Mouse (Mus musculus): ENCODE measurements around the gene Ranbp9. TPM values are rescaled to one million over a fixed set of nuclear protein-coding genes. Genes with fewer than 3 reads are reported as not detected.

Gene Ranbp9
- 38.5 and 48.5 TPM in 2 replicates for polyA plus RNA-seq (2012; ENCODE audit: insufficient read depth, insufficient read length, missing spikeins)

DNA sequence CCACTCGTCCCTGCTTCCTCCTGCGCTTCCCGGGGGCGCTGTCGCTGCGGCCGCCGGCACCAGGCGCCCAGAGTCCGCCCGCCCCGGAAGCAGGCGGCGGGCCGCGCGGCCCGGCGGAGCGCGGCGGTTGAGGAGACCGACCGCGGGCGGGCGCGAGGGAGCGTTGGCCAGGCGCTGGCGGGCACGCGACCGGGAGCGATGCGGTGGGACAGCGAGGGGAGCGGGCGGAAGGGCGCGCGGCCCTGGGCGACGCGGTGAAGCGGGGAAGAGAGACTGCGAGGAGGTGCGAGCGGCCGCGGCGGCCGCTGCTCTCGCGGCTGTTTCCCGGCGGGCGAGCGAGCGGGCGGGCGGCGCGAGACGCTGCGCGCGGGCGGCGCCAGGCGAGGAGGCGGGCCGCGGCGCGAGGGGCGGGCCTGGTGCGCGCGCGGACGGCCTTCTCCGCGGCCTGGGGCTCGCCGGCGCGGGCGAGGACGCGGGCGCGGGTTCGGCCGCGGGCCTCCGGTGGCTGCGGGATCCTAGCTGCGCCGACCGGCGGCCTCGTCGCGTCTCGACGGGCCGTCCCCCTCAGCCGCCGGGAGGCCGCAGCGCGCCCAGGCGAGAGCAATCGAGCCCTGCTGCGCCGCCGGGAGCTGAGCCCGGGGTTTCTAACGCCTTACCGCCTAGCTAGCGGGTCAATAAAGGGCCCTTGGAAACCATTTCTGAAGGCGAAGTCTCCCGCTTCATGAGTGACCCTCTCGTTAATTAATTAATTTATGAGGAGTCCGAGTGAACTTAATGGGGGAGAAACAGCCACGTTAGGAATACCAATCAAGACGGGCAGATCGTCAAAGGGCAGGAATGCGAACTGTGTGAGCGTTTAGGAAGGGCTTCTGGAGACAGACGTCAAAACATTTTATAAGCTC, at the start of gene Ranbp9:
TSS of gene Ranbp9 (minus strand) at position 326 of the 902 bp plus-strand sequence.
- peak within 1 kb of the TSS; percentile 100 for H3K4me3 ChIP-seq (ENCODE audit: insufficient read depth, low read depth, low read length)
- H3K4me1 ChIP-seq (ENCODE audit: control insufficient read depth, insufficient read depth, insufficient read length, low read length): peaks cover 12% of the 10 kb centered on the region
- peak within 1 kb of the TSS; percentile 99 for H3K27ac ChIP-seq (replicated peaks; ENCODE audit: low read depth, low read length)

DNA sequence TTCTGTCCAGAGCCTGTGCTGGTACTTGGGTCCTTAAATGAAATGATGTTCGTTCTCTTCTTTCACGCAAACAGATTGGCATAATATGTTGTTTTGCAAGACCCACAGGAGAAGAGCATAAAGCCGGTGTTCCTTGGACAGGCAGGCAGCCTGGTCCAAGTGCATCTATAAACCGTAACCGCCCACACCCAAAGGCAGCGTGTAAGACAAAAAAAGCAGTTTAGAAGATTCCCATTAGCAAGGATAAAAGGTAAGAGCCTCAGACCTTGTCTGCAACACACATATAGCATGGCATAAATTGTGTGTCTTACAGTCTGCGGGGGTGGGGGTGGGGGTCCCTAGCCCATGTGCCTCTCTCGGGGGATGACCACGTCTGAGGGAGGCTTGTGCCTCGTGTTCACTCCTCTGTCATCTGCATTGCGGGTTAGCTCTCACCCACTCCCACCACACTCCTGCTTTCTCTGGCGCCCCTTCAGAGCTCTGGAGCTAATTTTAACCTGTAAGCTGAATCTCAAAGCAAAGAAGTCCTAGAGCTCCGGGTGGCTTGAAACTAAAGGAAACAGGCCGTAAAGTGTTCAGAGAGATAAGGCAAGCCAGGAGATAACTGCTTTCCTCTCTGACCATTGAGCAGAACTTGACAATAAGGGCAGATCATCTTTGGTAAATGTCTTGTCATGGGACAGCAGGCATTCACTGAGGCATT, 49.2 kb upstream of the Ranbp9 start:
- Histone ChIP-seq H3K4me3 (ENCODE audit: insufficient read depth, low read depth, low read length) (no peak overlapping the region), H3K4me1 (ENCODE audit: control insufficient read depth, insufficient read depth, insufficient read length, low read length) (peaks cover 6% of the 10 kb centered on the region), H3K27ac (replicated peaks; ENCODE audit: low read depth, low read length) (no peak overlapping the region)

DNA sequence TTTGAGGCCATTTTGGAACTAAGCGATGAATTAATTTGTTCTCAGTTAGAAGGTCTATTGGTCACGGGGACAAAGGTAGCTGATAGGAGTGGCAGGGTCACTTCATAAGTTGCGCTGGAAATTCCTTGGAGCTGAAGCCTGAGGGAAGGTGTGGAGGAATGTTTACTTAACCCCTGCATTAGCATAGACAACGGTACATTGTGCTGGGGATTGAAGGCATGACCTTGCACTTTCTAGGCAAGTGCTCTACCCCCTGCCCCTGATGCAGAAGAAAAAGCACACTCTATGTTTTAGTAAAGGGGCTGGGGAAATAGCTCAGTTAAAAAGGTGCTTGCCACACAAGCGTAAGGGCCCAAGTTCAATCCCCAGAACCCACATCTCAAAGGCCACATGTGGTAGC, 45.2 kb upstream of the Ranbp9 start:
- Histone ChIP-seq H3K27ac (replicated peaks; ENCODE audit: low read depth, low read length) (no peak overlapping the region), H3K4me3 (ENCODE audit: insufficient read depth, low read depth, low read length) (no peak overlapping the region), H3K4me1 (ENCODE audit: control insufficient read depth, insufficient read depth, insufficient read length, low read length) (peaks cover 19% of the 10 kb centered on the region)

DNA sequence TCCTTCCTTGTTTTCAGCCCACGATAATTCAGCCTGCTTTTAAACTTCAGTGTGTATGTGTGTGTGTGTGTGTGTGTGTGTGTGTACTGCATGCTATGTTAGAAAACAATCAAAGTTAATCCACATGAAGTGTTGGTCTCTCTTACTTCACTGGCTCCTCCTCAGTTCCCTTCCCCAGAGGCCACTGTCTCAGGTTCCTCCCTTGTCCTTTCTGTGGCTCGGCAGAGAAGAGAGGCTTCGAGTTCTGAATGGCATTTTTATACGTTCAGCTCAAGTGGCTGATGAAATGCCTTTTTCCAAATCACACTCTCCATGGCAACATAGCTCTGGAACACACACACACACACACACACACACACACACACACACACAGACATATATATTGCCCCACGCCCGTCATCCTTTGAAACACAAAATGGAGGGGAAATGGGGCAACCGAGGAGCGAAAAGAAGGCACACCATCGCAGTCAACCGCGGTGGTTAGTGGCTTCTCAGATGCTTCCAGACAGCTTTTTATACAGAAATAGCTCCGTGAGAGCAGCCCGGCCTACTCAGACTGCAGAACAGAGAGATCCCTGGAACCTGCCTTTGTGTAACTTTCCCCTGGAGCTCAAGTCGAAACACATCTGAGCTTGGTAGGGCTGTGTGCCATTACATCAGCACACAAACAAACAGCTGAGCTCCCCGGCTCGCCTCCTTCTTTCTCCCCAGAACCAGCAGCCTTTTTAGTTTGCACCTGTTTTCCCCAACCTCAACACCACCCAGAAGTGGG, 44.5 kb upstream of the Ranbp9 start:
- H3K27ac ChIP-seq (replicated peaks; ENCODE audit: low read depth, low read length): peak overlapping the region; percentile 58; the same call in 1 of the 2 replicates
- H3K4me3 ChIP-seq (ENCODE audit: insufficient read depth, low read depth, low read length): no peak overlapping the region
- H3K4me1 ChIP-seq (ENCODE audit: control insufficient read depth, insufficient read depth, insufficient read length, low read length): peaks cover 19% of the 10 kb centered on the region

DNA sequence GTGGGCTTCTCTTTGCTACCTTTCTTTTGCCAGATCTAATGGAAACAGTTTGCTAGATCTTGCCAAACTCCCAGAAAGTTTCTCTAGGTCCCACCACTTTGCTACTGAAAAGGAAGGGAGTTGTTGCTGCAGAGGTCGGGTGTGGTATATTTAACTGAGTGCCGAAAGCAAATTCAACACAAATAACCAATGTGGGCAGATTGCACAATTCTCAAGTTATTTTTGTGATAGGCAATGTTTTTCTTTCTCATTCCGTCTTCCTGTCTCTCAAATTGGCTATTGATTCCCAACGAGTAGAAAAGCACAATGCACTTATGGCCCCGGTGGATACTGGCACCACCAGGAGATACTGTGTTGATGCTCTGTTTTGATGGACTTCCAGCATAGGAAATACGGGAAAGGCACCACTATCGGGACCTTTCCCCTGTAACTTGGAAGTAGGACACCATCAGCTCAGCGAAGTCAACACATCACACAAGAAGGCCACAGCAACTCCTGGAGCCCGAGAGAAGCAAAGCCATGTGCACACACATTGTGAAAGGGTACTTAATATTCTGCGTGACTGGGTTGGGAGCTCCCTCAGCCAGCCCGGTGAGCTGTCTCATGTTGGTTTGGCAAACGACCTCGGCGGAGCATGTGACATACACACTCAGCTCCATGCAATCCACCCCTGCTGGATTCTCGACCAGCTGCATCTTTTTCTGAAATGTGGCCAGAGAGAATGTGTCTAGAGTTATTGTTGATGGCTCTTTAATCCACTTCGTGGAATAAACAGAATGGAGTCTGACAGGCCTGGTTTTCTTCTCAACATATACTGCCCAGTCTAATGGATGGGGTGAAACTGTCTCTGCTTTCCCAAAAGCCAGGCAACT, 43.6 kb upstream of the Ranbp9 start:
- Histone ChIP-seq H3K4me3 (ENCODE audit: insufficient read depth, low read depth, low read length) (no peak overlapping the region; the same call in 1 of the 2 replicates), H3K27ac (replicated peaks; ENCODE audit: low read depth, low read length) (peak overlapping the region; percentile 58), H3K4me1 (ENCODE audit: control insufficient read depth, insufficient read depth, insufficient read length, low read length) (peaks cover 19% of the 10 kb centered on the region)

DNA sequence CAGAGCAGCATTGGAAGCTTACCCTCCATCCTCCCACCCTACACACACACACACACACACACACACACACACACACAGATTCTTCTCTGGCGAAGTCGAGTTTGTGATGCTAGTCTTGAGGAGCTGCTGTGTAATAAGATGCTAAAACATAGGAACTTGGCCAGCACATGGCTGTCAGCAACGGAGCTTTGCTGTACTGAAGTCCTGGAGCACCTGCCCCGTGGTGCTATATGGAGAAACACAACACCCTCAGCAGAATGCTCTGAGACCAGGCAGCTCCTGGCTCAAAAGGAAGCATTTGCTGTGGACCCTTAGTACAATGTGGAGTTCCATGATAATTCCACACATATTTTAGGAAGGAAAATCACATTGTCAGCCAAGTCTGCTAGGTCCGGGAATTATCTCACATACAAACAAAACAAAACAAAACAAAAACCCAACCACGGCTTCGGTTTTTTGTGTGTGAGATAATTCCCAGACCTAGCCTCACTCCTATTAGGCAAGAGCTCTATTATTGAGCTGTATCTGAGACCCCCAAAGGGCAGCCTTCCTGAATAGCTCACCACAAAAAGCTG, 42.9 kb upstream of the Ranbp9 start:
- no peak overlapping the region; the same call in 1 of the 2 replicates for H3K4me3 ChIP-seq (ENCODE audit: insufficient read depth, low read depth, low read length)
- H3K27ac ChIP-seq (replicated peaks; ENCODE audit: low read depth, low read length): peak overlapping the region; percentile 58
- peaks cover 19% of the 10 kb centered on the region for H3K4me1 ChIP-seq (ENCODE audit: control insufficient read depth, insufficient read depth, insufficient read length, low read length)

DNA sequence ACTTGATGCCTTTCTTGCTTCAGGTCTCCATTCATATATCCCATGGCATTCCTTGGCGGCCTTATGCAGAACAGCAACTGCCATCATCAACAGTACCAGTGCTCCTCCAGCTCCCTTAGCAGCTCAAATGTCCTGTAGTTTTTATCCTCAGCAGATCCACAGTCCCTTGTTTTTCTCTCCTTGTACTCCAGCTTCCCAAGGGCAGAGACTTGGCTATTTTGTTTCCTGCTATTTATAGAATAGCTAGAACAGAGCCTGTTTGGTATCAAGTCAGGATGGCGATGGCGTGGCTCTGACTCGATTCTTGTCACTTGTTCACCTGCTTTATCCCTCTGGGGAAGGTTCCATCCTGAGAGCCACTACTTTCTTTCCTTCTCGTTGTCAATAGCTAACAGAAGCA, 40.9 kb upstream of the Ranbp9 start:
- H3K27ac ChIP-seq (replicated peaks; ENCODE audit: low read depth, low read length): no peak overlapping the region
- no peak overlapping the region for H3K4me3 ChIP-seq (ENCODE audit: insufficient read depth, low read depth, low read length)

DNA sequence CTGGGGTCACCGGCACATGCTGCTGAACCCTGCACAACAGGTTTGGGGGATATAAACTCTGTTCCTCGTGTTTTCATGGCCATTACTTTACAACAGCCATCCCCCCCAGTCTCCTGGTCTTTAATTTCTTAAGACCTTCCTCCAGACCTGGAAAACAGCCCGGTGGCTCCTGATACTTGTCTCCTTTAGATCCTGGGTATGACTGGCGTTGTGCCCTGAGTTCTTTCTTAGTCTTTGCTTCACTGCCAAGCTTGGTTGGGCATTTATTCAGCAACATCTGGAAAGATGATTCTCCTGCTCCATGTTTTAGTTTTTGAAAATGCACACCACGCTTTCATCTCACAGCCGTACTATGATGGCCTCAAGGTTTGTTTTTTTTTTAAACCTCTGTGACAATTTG, 38.2 kb upstream of the Ranbp9 start:
- H3K4me3 ChIP-seq (ENCODE audit: insufficient read depth, low read depth, low read length): no peak overlapping the region

More for the DNA sequence above, 40.9 kb upstream of the Ranbp9 start:
- peaks cover 19% of the 10 kb centered on the region for H3K4me1 ChIP-seq (ENCODE audit: control insufficient read depth, insufficient read depth, insufficient read length, low read length)

DNA sequence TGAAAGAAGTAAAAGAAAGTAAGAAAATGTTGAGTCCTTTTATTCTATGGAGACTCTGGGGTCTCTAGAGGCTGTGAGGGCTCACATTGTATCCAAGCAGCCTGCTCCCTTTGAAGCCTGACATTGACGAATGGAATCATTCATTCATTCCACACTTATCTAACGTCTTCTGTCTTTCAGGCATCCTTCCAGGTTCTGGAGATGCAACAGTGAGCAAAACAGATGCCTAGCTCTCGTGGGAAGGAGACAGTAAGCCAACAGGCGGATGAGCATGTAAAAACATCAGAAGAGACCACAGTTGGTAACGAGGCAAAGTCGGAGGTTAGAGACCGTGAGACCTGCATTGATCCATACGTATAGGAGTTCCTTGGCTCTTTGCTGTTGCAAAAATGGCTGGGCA, 36.3 kb upstream of the Ranbp9 start:
- Histone ChIP-seq H3K4me1 (ENCODE audit: control insufficient read depth, insufficient read depth, insufficient read length, low read length) (peaks cover 4% of the 10 kb centered on the region; the same call in 1 of the 2 replicates), H3K27ac (replicated peaks; ENCODE audit: low read depth, low read length) (no peak overlapping the region), H3K4me3 (ENCODE audit: insufficient read depth, low read depth, low read length) (no peak overlapping the region)

More for the DNA sequence above, 38.2 kb upstream of the Ranbp9 start:
- Histone ChIP-seq H3K27ac (replicated peaks; ENCODE audit: low read depth, low read length) (no peak overlapping the region), H3K4me1 (ENCODE audit: control insufficient read depth, insufficient read depth, insufficient read length, low read length) (peaks cover 11% of the 10 kb centered on the region)

DNA sequence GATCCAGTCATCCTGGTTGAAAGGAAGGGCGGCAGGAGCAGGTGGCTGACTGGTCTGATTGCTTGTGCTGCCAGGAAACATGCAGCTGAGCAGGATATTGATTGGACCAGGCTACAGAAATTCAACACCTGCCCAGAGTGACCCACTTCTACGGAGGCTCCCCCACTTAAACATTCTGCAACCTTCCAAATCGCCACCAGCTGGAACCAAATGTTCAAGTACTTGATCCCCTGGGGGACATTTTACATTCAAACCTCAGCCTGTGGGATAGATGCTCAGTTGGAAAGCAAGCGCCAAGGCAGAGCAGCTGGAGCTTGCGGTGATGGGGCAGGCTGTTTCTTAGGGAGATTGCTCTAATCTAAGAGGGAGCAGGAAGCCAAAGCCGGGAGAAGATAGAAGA, 35.8 kb upstream of the Ranbp9 start:
- peaks cover 2% of the 10 kb centered on the region; the same call in 1 of the 2 replicates for H3K4me1 ChIP-seq (ENCODE audit: control insufficient read depth, insufficient read depth, insufficient read length, low read length)
- no peak overlapping the region for H3K27ac ChIP-seq (replicated peaks; ENCODE audit: low read depth, low read length)
- no peak overlapping the region for H3K4me3 ChIP-seq (ENCODE audit: insufficient read depth, low read depth, low read length)

DNA sequence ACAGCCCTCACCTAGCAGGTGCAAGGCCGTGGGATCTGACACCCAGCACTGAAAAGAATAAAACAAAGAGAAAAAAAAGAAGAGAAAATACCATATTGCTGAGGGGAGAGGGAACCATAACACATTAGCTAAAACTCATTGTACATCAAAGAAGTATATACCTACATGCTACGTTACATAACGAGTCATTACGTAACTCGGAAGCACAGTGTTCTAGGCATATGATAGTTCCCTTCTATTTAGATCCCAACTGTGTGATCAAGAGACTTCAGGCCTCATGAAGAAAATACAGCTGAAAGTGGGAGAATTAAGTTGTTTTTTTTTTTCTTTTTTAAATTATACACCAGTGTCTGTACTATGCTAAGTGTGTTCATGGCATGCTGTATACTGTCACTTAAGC, 35.0 kb upstream of the Ranbp9 start:
- H3K4me3 ChIP-seq (ENCODE audit: insufficient read depth, low read depth, low read length): no peak overlapping the region

DNA sequence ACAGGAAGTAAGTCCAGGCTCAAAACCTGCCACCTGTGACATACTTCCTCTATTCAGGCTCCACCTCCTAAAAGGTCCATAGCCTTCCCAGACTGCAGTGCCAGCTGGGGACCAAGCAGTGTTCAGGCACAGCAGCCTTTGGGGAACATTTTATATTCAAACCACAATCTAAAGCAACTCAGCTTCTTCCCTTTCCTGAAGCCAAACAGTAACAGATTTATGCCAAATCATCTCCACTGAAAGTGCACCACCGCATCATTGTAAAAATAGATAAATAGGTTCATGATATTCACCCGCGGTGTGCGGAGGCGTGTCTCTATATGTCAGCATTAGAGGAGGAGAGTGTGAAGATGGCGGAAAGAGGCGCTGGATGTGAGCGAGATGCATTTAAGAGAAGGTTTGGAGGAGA, 33.9 kb upstream of the Ranbp9 start:
- H3K4me1 ChIP-seq (ENCODE audit: control insufficient read depth, insufficient read depth, insufficient read length, low read length): no peaks in the 10 kb centered on the region; the same call in 1 of the 2 replicates
- H3K27ac ChIP-seq (replicated peaks; ENCODE audit: low read depth, low read length): no peak overlapping the region
- no peak overlapping the region for H3K4me3 ChIP-seq (ENCODE audit: insufficient read depth, low read depth, low read length)

More for the DNA sequence above, 35.0 kb upstream of the Ranbp9 start:
- Histone ChIP-seq H3K27ac (replicated peaks; ENCODE audit: low read depth, low read length) (no peak overlapping the region), H3K4me1 (ENCODE audit: control insufficient read depth, insufficient read depth, insufficient read length, low read length) (no peaks in the 10 kb centered on the region)

DNA sequence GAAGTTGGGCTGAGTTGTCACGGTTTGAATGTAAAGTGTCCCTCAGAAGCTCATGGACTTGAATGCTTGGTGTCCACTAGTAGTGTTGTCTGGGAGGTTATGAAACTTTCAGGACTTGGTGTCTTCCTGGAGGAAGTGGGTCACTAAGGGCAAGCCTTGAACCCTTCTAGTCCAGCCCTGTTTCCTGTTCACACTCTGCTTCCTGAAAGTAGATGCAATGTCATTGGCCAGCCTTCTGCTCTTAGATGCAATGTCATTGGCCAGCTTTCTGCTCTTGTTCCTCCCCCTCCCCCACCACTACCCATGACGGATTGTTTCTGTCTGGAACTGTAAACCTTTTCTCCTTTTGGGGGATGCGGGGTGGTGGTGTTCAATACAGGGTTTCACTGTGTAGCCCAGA, 31.7 kb upstream of the Ranbp9 start:
- Histone ChIP-seq H3K4me3 (ENCODE audit: insufficient read depth, low read depth, low read length) (no peak overlapping the region), H3K27ac (replicated peaks; ENCODE audit: low read depth, low read length) (no peak overlapping the region), H3K4me1 (ENCODE audit: control insufficient read depth, insufficient read depth, insufficient read length, low read length) (no peaks in the 10 kb centered on the region; the same call in 1 of the 2 replicates)

DNA sequence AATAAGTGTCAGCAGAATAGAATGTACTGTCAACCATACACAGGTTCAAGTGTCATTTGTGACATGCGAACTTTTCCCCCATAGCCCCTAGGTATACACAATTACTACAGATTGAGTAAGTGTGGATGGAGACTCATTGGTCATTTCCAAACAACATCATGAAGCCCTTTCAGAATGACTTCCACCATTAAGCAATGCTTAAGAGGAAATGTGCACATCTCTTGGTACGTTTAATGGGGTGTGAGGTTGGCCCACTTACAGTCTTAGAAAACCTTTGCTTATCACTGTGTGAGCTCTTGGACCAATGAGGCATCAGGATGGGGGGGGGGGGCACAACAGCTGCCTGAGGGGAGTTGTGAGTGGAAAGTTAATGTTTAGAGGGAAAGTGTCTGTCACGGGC, 24.7 kb upstream of the Ranbp9 start:
- peaks cover 2% of the 10 kb centered on the region; the same call in 1 of the 2 replicates for H3K4me1 ChIP-seq (ENCODE audit: control insufficient read depth, insufficient read depth, insufficient read length, low read length)
- no peak overlapping the region for H3K4me3 ChIP-seq (ENCODE audit: insufficient read depth, low read depth, low read length)
- H3K27ac ChIP-seq (replicated peaks; ENCODE audit: low read depth, low read length): no peak overlapping the region
